ENCODE assay signal across 1 mouse cellular context in the genomic region with DNA sequence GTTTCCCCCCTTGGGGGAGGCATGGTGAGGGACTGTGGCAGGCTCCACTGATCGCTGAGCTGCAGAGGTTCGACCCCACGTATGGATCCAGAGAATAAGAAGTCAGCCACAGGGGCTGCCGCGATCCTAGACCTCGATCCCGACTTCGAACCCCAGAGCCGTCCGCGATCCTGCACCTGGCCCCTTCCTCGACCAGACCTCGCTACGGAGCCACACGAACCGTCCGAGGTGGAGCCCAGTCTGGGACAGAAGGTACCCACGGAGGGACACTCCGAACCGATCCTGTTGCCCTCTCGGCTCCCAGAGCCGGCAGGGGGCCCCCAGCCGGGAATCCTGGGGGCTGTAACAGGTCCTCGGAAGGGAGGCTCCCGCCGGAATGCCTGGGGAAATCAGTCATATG.
TF ChIP-seq lines count a peak whose summit lies in the region.

No protein-coding gene starts in this region.

TF ChIP-seq in MEL, 35 proteins besides CTCF, POLR2A, EP300 and RAD21:
- TF ChIP-seq KAT2A (conservative IDR thresholded peaks at IDR 0.05; ENCODE audit: low read depth, low read length) (no peak), POLR2AphosphoS2 (IDR thresholded peaks at IDR 0.05; ENCODE audit: low read length) (no peak), CHD1 (IDR thresholded peaks at IDR 0.05; ENCODE audit: low read depth, low read length) (no peak), MAFK (IDR thresholded peaks at IDR 0.05; ENCODE audit: borderline replicate concordance, low read depth, low read length) (no peak), POLR2AphosphoS5 (IDR thresholded peaks at IDR 0.05; ENCODE audit: borderline replicate concordance, low read depth, low read length) (no peak), GATA1 (IDR thresholded peaks at IDR 0.05; ENCODE audit: low read depth, low read length) (no peak), NELFE (IDR thresholded peaks at IDR 0.05; ENCODE audit: low read depth, low read length) (no peak), ETS1 (IDR thresholded peaks at IDR 0.05; ENCODE audit: low read depth, low read length) (no peak), MAZ (IDR thresholded peaks at IDR 0.05; ENCODE audit: low read depth, low read length) (no peak), BHLHE40 (IDR thresholded peaks at IDR 0.05; ENCODE audit: borderline replicate concordance, low read depth, low read length) (no peak), TBP (IDR thresholded peaks at IDR 0.05; ENCODE audit: low read depth, low read length) (no peak), ZNF384 (IDR thresholded peaks at IDR 0.05; ENCODE audit: low read depth, low read length) (no peak), UBTF (IDR thresholded peaks at IDR 0.05; ENCODE audit: borderline replicate concordance, insufficient read depth, low read depth, low read length) (no peak), JUND (IDR thresholded peaks at IDR 0.05; ENCODE audit: low read depth, low read length) (no peak), SMC3 (IDR thresholded peaks at IDR 0.05; ENCODE audit: low read depth, low read length) (no peak), NRF1 (IDR thresholded peaks at IDR 0.05; ENCODE audit: insufficient read depth, low read depth, low read length, poor library complexity, severe bottlenecking) (no peak), CHD2 (IDR thresholded peaks at IDR 0.05; ENCODE audit: low read length) (no peak), USF2 (IDR thresholded peaks at IDR 0.05; ENCODE audit: borderline replicate concordance in 1 of 2, insufficient read depth in 1 of 2, low read depth in 1 of 2, low read length in 2 of 2) (no peak)
TF ChIP-seq in MEL: peak in this region for 0.
